Mouse (Mus musculus): Measurements from ENCODE around the gene Ezh1. TPM values are rescaled to one million over a fixed set of nuclear protein-coding genes. Genes with fewer than 3 reads are reported as not detected.

The Ezh1 gene
- polyA plus RNA-seq, 1 experiment, result 0.74 TPM

- no peaks in the 10 kb centered on the region; the same call in 1 of the 2 replicates for H3K27me3 ChIP-seq (ENCODE audit: control insufficient read depth)
- TF ChIP-seq GATA1 (IDR thresholded peaks at IDR 0.05; ENCODE audit: low read length) (no peak), TAL1 (IDR thresholded peaks at IDR 0.05; ENCODE audit: low read length) (no peak)
- H3K4me1 ChIP-seq (ENCODE audit: control insufficient read depth), result peaks cover 52% of the 10 kb centered on the region
- H3K36me3 ChIP-seq (ENCODE audit: control insufficient read depth), result peaks cover 71% of the 10 kb centered on the region
- peak overlapping the region; percentile 41 for H3K4me3 ChIP-seq (replicated peaks)
- H3K9me3 ChIP-seq (ENCODE audit: control insufficient read depth, low read length), result peaks cover 7% of the 10 kb centered on the region; the same call in 1 of the 2 replicates
Observed at GRCm38 (mm10) chr11:101190181-101190912, 35.9 kb downstream of the Ezh1 start.

DNA sequence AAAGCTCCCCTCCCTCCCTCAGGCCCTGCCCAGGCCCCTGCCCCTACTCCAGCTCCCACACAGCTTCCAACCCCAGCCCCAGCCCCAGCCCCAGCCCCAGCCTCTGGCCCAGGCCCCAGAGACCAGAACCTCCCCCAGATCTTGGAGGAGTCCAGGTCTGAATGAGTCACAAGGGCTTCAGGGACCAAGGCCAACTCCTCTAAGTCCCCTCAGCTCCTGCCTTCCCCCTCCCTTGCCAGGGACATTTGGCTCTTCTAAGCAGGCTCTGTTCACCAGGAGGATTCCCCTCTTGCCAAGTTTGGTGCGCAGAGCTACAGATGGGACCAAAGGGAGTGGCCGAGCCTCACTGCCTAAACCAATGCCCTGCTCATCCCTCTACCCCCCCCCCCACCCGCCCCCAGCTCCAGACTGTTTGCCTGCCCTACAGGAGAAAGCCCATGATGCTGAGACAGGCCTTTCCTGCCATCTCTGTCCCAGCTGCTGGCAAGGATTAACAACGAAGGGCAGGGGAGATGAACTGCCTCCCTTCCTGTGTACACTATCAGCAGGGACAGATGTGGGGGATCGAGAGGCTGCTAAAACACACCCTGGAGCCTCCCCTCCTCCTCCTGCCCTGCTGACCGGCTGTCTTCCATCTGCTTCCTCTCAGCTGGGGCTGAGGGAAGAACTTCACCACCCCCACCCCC is 36.6 kb downstream of the Ezh1 start:
- Histone ChIP-seq H3K9me3 (ENCODE audit: control insufficient read depth, low read length) (peaks cover 7% of the 10 kb centered on the region; the same call in 1 of the 2 replicates), H3K4me1 (ENCODE audit: control insufficient read depth) (peaks cover 52% of the 10 kb centered on the region), H3K27me3 (ENCODE audit: control insufficient read depth) (peaks cover 2% of the 10 kb centered on the region), H3K36me3 (ENCODE audit: control insufficient read depth) (peaks cover 66% of the 10 kb centered on the region), H3K4me3 (replicated peaks) (peak overlapping the region; percentile 41)
- TF ChIP-seq GATA1 (IDR thresholded peaks at IDR 0.05; ENCODE audit: low read length), result peak; percentile 71
- peak; percentile 83 for TF ChIP-seq TAL1 (IDR thresholded peaks at IDR 0.05; ENCODE audit: low read length)

GRCm38 (mm10) chr11:101188166-101188805 is 38.0 kb downstream of the Ezh1 start:
- H3K36me3 ChIP-seq (ENCODE audit: control insufficient read depth), result peaks cover 52% of the 10 kb centered on the region
- no peak overlapping the region for H3K4me3 ChIP-seq (replicated peaks)
- peaks cover 7% of the 10 kb centered on the region; the same call in 1 of the 2 replicates for H3K9me3 ChIP-seq (ENCODE audit: control insufficient read depth, low read length)
- peaks cover 13% of the 10 kb centered on the region for H3K27me3 ChIP-seq (ENCODE audit: control insufficient read depth)
- peaks cover 49% of the 10 kb centered on the region for H3K4me1 ChIP-seq (ENCODE audit: control insufficient read depth)
- TF ChIP-seq GATA1 (IDR thresholded peaks at IDR 0.05; ENCODE audit: low read length) (no peak), TAL1 (IDR thresholded peaks at IDR 0.05; ENCODE audit: low read length) (no peak)

- no peak for TF ChIP-seq GATA1 (IDR thresholded peaks at IDR 0.05; ENCODE audit: low read length)
- TF ChIP-seq TAL1 (IDR thresholded peaks at IDR 0.05; ENCODE audit: low read length), result no peak
- peaks cover 46% of the 10 kb centered on the region for H3K4me1 ChIP-seq (ENCODE audit: control insufficient read depth)
- H3K36me3 ChIP-seq (ENCODE audit: control insufficient read depth), result peaks cover 45% of the 10 kb centered on the region
Observed at GRCm38 (mm10) chr11:101187541-101187940, 38.7 kb downstream of the Ezh1 start.

GRCm38 (mm10) chr11:101186526-101187247 is 39.6 kb downstream of the Ezh1 start:
- Histone ChIP-seq H3K4me1 (ENCODE audit: control insufficient read depth) (peaks cover 39% of the 10 kb centered on the region), H3K36me3 (ENCODE audit: control insufficient read depth) (peaks cover 36% of the 10 kb centered on the region), H3K4me3 (replicated peaks) (no peak overlapping the region), H3K27me3 (ENCODE audit: control insufficient read depth) (peaks cover 28% of the 10 kb centered on the region), H3K9me3 (ENCODE audit: control insufficient read depth, low read length) (peaks cover 7% of the 10 kb centered on the region; the same call in 1 of the 2 replicates)
- TF ChIP-seq GATA1 (IDR thresholded peaks at IDR 0.05; ENCODE audit: low read length), result no peak
- no peak for TF ChIP-seq TAL1 (IDR thresholded peaks at IDR 0.05; ENCODE audit: low read length)

More at GRCm38 (mm10) chr11:101187541-101187940, 38.7 kb downstream of the Ezh1 start:
- Histone ChIP-seq H3K27me3 (ENCODE audit: control insufficient read depth) (peaks cover 21% of the 10 kb centered on the region), H3K4me3 (replicated peaks) (no peak overlapping the region), H3K9me3 (ENCODE audit: control insufficient read depth, low read length) (peaks cover 7% of the 10 kb centered on the region; the same call in 1 of the 2 replicates)

- Histone ChIP-seq H3K36me3 (ENCODE audit: control insufficient read depth) (peaks cover 24% of the 10 kb centered on the region), H3K27me3 (ENCODE audit: control insufficient read depth) (peaks cover 36% of the 10 kb centered on the region), H3K4me3 (replicated peaks) (no peak overlapping the region), H3K4me1 (ENCODE audit: control insufficient read depth) (peaks cover 30% of the 10 kb centered on the region), H3K9me3 (ENCODE audit: control insufficient read depth, low read length) (peaks cover 7% of the 10 kb centered on the region; the same call in 1 of the 2 replicates)
- no peak for TF ChIP-seq TAL1 (IDR thresholded peaks at IDR 0.05; ENCODE audit: low read length)
- no peak for TF ChIP-seq GATA1 (IDR thresholded peaks at IDR 0.05; ENCODE audit: low read length)
Observed at GRCm38 (mm10) chr11:101185441-101185840, 40.8 kb downstream of the Ezh1 start.

- no peak for TF ChIP-seq TAL1 (IDR thresholded peaks at IDR 0.05; ENCODE audit: low read length)
- no peak for TF ChIP-seq GATA1 (IDR thresholded peaks at IDR 0.05; ENCODE audit: low read length)
- peaks cover 7% of the 10 kb centered on the region; the same call in 1 of the 2 replicates for H3K9me3 ChIP-seq (ENCODE audit: control insufficient read depth, low read length)
- H3K4me1 ChIP-seq (ENCODE audit: control insufficient read depth), result peaks cover 25% of the 10 kb centered on the region
- H3K27me3 ChIP-seq (ENCODE audit: control insufficient read depth), result peaks cover 39% of the 10 kb centered on the region
- no peak overlapping the region for H3K4me3 ChIP-seq (replicated peaks)
- peaks cover 23% of the 10 kb centered on the region for H3K36me3 ChIP-seq (ENCODE audit: control insufficient read depth)
Observed at GRCm38 (mm10) chr11:101184984-101185383, 41.3 kb downstream of the Ezh1 start.

- peaks cover 5% of the 10 kb centered on the region for H3K4me1 ChIP-seq (ENCODE audit: control insufficient read depth)
- H3K27me3 ChIP-seq (ENCODE audit: control insufficient read depth), result peaks cover 58% of the 10 kb centered on the region
- no peak overlapping the region for H3K4me3 ChIP-seq (replicated peaks)
- peaks cover 7% of the 10 kb centered on the region; the same call in 1 of the 2 replicates for H3K9me3 ChIP-seq (ENCODE audit: control insufficient read depth, low read length)
- peaks cover 12% of the 10 kb centered on the region for H3K36me3 ChIP-seq (ENCODE audit: control insufficient read depth)
- TF ChIP-seq GATA1 (IDR thresholded peaks at IDR 0.05; ENCODE audit: low read length) (no peak), TAL1 (IDR thresholded peaks at IDR 0.05; ENCODE audit: low read length) (no peak)
Observed at GRCm38 (mm10) chr11:101182771-101183517, 43.3 kb downstream of the Ezh1 start.

Data from erythroblast, embryonic 14.5 days (primary cell).